Comparison of ENCODE assay signal across 23 mouse cellular contexts in genomic region chr13:31897493-31897892, GRCm38 (mm10).
DNase-seq lines count a peak whose midpoint lies in the region; ATAC-seq and TF ChIP-seq lines count a peak whose summit lies in the region.
"Had no signal": no experiment of that assay in that cellular context is flagged by ENCODE, and none has a peak within 500 bp of the region (broad histone marks: within the 10 kb centered on the region; RNA-seq: fewer than 3 reads in every experiment).

No protein-coding gene starts in this region.

- no peak overlapping the region for H3K27ac ChIP-seq in heart, adult 2 months
- H3K27ac ChIP-seq in liver, adult 2 months (replicated peaks; ENCODE audit: insufficient read depth, low read depth, low read length) = no peak overlapping the region
- no peak overlapping the region for H3K27ac ChIP-seq in liver, postnatal 0 days (ENCODE audit: low read depth)

- intact Hi-C loops in heart, adult 2 months (cut with DNase I) = no loop called here

- H3K4me1 ChIP-seq in heart, adult 2 months (ENCODE audit: control insufficient read depth, insufficient read depth, low read length) = no peaks in the 10 kb centered on the region
- H3K4me1 ChIP-seq in liver, adult 2 months (ENCODE audit: control insufficient read depth, insufficient read depth, low read length) = no peaks in the 10 kb centered on the region; the same call in 1 of the 2 replicates
- no peaks in the 10 kb centered on the region for H3K4me1 ChIP-seq in liver, postnatal 0 days (ENCODE audit: insufficient read depth)

- H3K79me2 ChIP-seq in heart, adult 2 months (replicated peaks; ENCODE audit: control insufficient read depth, insufficient read depth, low read length) = no peaks in the 10 kb centered on the region
- no peaks in the 10 kb centered on the region for H3K79me2 ChIP-seq in liver, adult 2 months (ENCODE audit: control insufficient read depth, insufficient read depth, low read length)

- H3K9me3 ChIP-seq in liver, postnatal 0 days (ENCODE audit: low read length) = no peaks in the 10 kb centered on the region
- H3K9me3 ChIP-seq: G1E had no signal

- no peak overlapping the region for H3K4me3 ChIP-seq in heart, adult 2 months
- no peak overlapping the region for H3K4me3 ChIP-seq in liver, adult 2 months (ENCODE audit: insufficient read depth, low read depth, low read length)
- no peak overlapping the region for H3K4me3 ChIP-seq in liver, postnatal 0 days (ENCODE audit: low read depth, low read length)

- no peak for TF ChIP-seq CTCF in heart, adult 2 months (IDR thresholded peaks at IDR 0.05)
- no peak for TF ChIP-seq CTCF in liver, adult 2 months (IDR thresholded peaks at IDR 0.05; ENCODE audit: low read depth, low read length)
- no peak for TF ChIP-seq CTCF in liver, postnatal 0 days (IDR thresholded peaks at IDR 0.05; ENCODE audit: low read depth)

- WGBS in heart, adult 2 months = 91% methylated on average over 4 of the region's 4 CpGs
- WGBS in liver, adult 2 months = 72% methylated on average over 4 of the region's 4 CpGs
- WGBS in liver, postnatal 0 days (ENCODE audit: insufficient replicate concordance) = 77% methylated on average over 4 of the region's 4 CpGs

- H3K36me3 ChIP-seq in heart, adult 2 months (ENCODE audit: control insufficient read depth, insufficient read depth, low read length) = no peaks in the 10 kb centered on the region
- H3K36me3 ChIP-seq in liver, adult 2 months (ENCODE audit: control insufficient read depth, insufficient read depth, low read length) = no peaks in the 10 kb centered on the region
- H3K36me3 ChIP-seq in liver, postnatal 0 days (replicated peaks; ENCODE audit: insufficient read depth, low read length) = no peaks in the 10 kb centered on the region
- H3K36me3 ChIP-seq: G1E had no signal

- peak; percentile 48 for DNase-seq in adrenal gland, adult 2 months
- no peak for DNase-seq in adrenal gland, adult 18-20 months (ENCODE audit: low spot score in 2 of 2)
- peak; percentile 31 for DNase-seq in heart, adult 11 months
- no peak for DNase-seq in heart, adult 2 months
- peak; percentile 53 for DNase-seq in liver, adult 2 months (ENCODE audit: extremely low read depth, low read depth, low spot score)
- DNase-seq in liver, postnatal 0 days = no peak
- DNase-seq in adipocyte (ENCODE audit: low spot score) = peak; percentile 17
- DNase-seq in thymus, postnatal 25 days = no peak
- DNase-seq: adrenal gland, adult 8-10 months; adrenal gland, postnatal 10 days; adrenal gland, postnatal 14 days; adrenal gland, postnatal 25 days; B cell, adult 2 months; cerebellum, adult 11 months; cerebellum, adult 11-12 months; cerebellum, adult 18-20 months; cerebellum, adult 2 months; cerebellum, adult 8-10 months had no signal

- H3K9ac ChIP-seq in heart, adult 2 months (ENCODE audit: low read depth, low read length) = no peak overlapping the region
- no peak overlapping the region for H3K9ac ChIP-seq in liver, adult 2 months (ENCODE audit: low read depth, low read length)
- H3K9ac ChIP-seq in liver, postnatal 0 days (replicated peaks) = no peak overlapping the region

- TF ChIP-seq POLR2A in heart, adult 2 months (IDR thresholded peaks at IDR 0.05; ENCODE audit: insufficient read depth, low read depth, low read length) = no peak
- no peak for TF ChIP-seq POLR2A in liver, adult 2 months (IDR thresholded peaks at IDR 0.05; ENCODE audit: extremely low read depth, insufficient read depth, low read length)

- H3K4me2 ChIP-seq in liver, postnatal 0 days (ENCODE audit: low read depth, low read length) = no peak overlapping the region

- TF ChIP-seq EP300 in heart, adult 2 months (IDR thresholded peaks at IDR 0.05; ENCODE audit: insufficient read depth, low read depth, low read length) = no peak
- TF ChIP-seq EP300 in liver, postnatal 0 days (IDR thresholded peaks at IDR 0.05; ENCODE audit: low read depth) = no peak

- H3K27me3 ChIP-seq in heart, adult 2 months (ENCODE audit: control insufficient read depth, insufficient read depth, low read length) = no peaks in the 10 kb centered on the region
- H3K27me3 ChIP-seq in liver, adult 2 months (ENCODE audit: control insufficient read depth, insufficient read depth, low read length) = no peaks in the 10 kb centered on the region
- no peaks in the 10 kb centered on the region for H3K27me3 ChIP-seq in liver, postnatal 0 days (ENCODE audit: insufficient read depth, low read length)
- H3K27me3 ChIP-seq: CH12.LX, Patski had no signal

- ATAC-seq in liver, postnatal 0 days = no peak
- ATAC-seq: activated CD4-positive, CD25-positive, alpha-beta regulatory T cell, adult 4 months; CD4-positive, CD25-positive, alpha-beta regulatory T cell, adult 4 months; Patski had no signal

Comparison
In these comparisons a context has a peak if more than half of its experiments do, and no peak if none do; other contexts are left out.
1. DNase-seq: peak in adrenal gland, adult 2 months (single experiment), heart, adult 11 months (single experiment), liver, adult 2 months (single experiment) and adipocyte (single experiment); none in adrenal gland, adult 18-20 months (0 of 2), heart, adult 2 months (0 of 2), liver, postnatal 0 days (single experiment) and thymus, postnatal 25 days (single experiment).